Mouse (Mus musculus): ENCODE results near the gene Rpl37.

DNA sequence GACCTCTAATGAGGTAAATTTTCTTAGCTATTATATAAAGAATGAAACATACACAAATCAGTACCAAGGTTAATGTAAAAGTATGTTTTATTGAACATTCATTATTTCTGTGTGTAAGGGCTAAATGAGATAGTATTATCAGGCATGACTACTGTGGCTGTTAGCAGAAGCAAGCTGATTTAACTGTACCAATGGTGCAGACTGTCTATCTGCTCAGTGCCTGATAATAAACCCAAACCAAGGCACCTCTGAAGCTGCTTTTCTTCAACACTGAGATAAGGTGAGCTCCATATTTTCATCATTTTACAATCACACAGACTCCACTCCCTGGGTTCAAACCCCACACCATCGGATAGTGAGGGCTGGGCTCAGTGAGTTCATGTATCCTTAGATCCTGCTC is 19.1 kb upstream of the Rpl37 start:
- TF ChIP-seq CTCF (IDR thresholded peaks at IDR 0.05; ENCODE audit: borderline replicate concordance, insufficient read depth, low read length) = no peak
- TF ChIP-seq POLR2A (IDR thresholded peaks at IDR 0.05; ENCODE audit: low read depth, low read length) = no peak

Data from embryonic fibroblast, embryonic 13.5 days (primary cell).